Mouse (Mus musculus): ENCODE results near the gene Ptprcap. TPM values are rescaled to one million over a fixed set of nuclear protein-coding genes. Genes with fewer than 3 reads are reported as not detected.

Gene Ptprcap
- total and polyA plus RNA-seq, 3 experiments, result 67.9 to 75.7 TPM; not detected in 1

- TF ChIP-seq ZC3H11A (IDR thresholded peaks at IDR 0.05; ENCODE audit: low read depth, low read length) (no peak), MAFK (IDR thresholded peaks at IDR 0.05; ENCODE audit: borderline replicate concordance, low read depth, low read length) (no peak), HCFC1 (IDR thresholded peaks at IDR 0.05; ENCODE audit: low read depth, low read length) (peak; percentile 79), BHLHE40 (IDR thresholded peaks at IDR 0.05; ENCODE audit: borderline replicate concordance, low read depth, low read length) (peak; percentile 97), GABPA (IDR thresholded peaks at IDR 0.05; ENCODE audit: low read depth, low read length) (no peak), POLR2A (IDR thresholded peaks at IDR 0.05; ENCODE audit: control insufficient read depth in 1 of 2, insufficient read depth in 1 of 2, low read depth in 1 of 2, low read length in 2 of 2, poor library complexity in 1 of 2) (peak; percentile 81 to 97), RCOR1 (IDR thresholded peaks at IDR 0.05; ENCODE audit: low read depth, low read length) (no peak), MEF2A (IDR thresholded peaks at IDR 0.05; ENCODE audit: extremely low read depth, insufficient replicate concordance, low read depth, low read length, poor library complexity, severe bottlenecking) (no peak), RAD21 (IDR thresholded peaks at IDR 0.05; ENCODE audit: low read depth, low read length) (no peak), SIN3A (IDR thresholded peaks at IDR 0.05; ENCODE audit: low read length) (peak; percentile 94)
Measured at GRCm38 (mm10) chr19:4201291-4201909, 48.0 kb downstream of the Ptprcap start, which contains the start of gene Rad9a (continued).

GRCm38 (mm10) chr19:4202149-4202548 is 48.7 kb downstream of the Ptprcap start:
- no peak for DNase-seq (ENCODE audit: low read depth, low spot score)
- H3K4me1 ChIP-seq (ENCODE audit: control insufficient read depth in 1 of 2, insufficient read depth in 2 of 2, low read length in 2 of 2), result peaks cover 6 to 34% of the 10 kb centered on the region in 2 experiments
- H3K27me3 ChIP-seq (ENCODE audit: control insufficient read depth in 1 of 2, insufficient read depth in 2 of 2, low read length in 2 of 2), result no peaks in the 10 kb centered on the region
- H3K79me2 ChIP-seq (ENCODE audit: control insufficient read depth, insufficient read depth, low read length, poor library complexity), result peaks cover 16% of the 10 kb centered on the region
- H3K27ac ChIP-seq (ENCODE audit: control insufficient read depth, low read depth, low read length), result peak overlapping the region; percentile 32; the same call in 1 of the 2 replicates
- peak overlapping the region; percentile 55 to 82 for H3K4me3 ChIP-seq (ENCODE audit: control insufficient read depth in 1 of 2, insufficient read depth in 1 of 2, low read depth in 2 of 2, low read length in 2 of 2)
- H3K9me3 ChIP-seq (replicated peaks; ENCODE audit: insufficient read depth, low read length), result no peaks in the 10 kb centered on the region
- TF ChIP-seq JUND (IDR thresholded peaks at IDR 0.05; ENCODE audit: low read depth, low read length) (no peak), POLR2A (IDR thresholded peaks at IDR 0.05; ENCODE audit: control insufficient read depth in 1 of 2, insufficient read depth in 1 of 2, low read depth in 1 of 2, low read length in 2 of 2, poor library complexity in 1 of 2) (0 out of 4 replicates have a peak, but pooled peaks of 1 of the 2 experiments have one; percentile 5)
- peaks cover 0 to 22% of the 10 kb centered on the region in 2 experiments; a peak in 2 of 4 replicates for H3K36me3 ChIP-seq (ENCODE audit: control insufficient read depth in 1 of 2, insufficient read depth in 2 of 2, low read length in 2 of 2)
- H3K9ac ChIP-seq (ENCODE audit: control insufficient read depth, low read depth, low read length, poor library complexity, severe bottlenecking), result peak overlapping the region; percentile 70

- H3K27me3 ChIP-seq (ENCODE audit: control insufficient read depth in 1 of 2, insufficient read depth in 2 of 2, low read length in 2 of 2), result no peaks in the 10 kb centered on the region
Measured at GRCm38 (mm10) chr19:4203148-4203547, 49.7 kb downstream of the Ptprcap start.

More at GRCm38 (mm10) chr19:4203148-4203547, 49.7 kb downstream of the Ptprcap start:
- H3K36me3 ChIP-seq (ENCODE audit: control insufficient read depth in 1 of 2, insufficient read depth in 2 of 2, low read length in 2 of 2), result peaks cover 0 to 22% of the 10 kb centered on the region in 2 experiments; a peak in 2 of 4 replicates
- H3K4me1 ChIP-seq (ENCODE audit: control insufficient read depth in 1 of 2, insufficient read depth in 2 of 2, low read length in 2 of 2), result peaks cover 6 to 34% of the 10 kb centered on the region in 2 experiments
- peak overlapping the region; percentile 58 for H3K9ac ChIP-seq (ENCODE audit: control insufficient read depth, low read depth, low read length, poor library complexity, severe bottlenecking)
- peak overlapping the region; percentile 38 to 41 for H3K4me3 ChIP-seq (ENCODE audit: control insufficient read depth in 1 of 2, insufficient read depth in 1 of 2, low read depth in 2 of 2, low read length in 2 of 2)
- DNase-seq (ENCODE audit: low read depth, low spot score), result peak; percentile 67
- no peak for TF ChIP-seq KAT2A (conservative IDR thresholded peaks at IDR 0.05; ENCODE audit: low read depth, low read length)
- peak in 2 of 3 experiments; percentile 10 to 42; a peak in 2 of 6 replicates for TF ChIP-seq CTCF (IDR thresholded peaks at IDR 0.05 in 2 of 3, conservative IDR thresholded peaks at IDR 0.05 in 1 of 3; ENCODE audit: control insufficient read depth in 1 of 3, insufficient read depth in 1 of 3, low read depth in 2 of 3, low read length in 3 of 3, poor library complexity in 1 of 3, severe bottlenecking in 1 of 3)
- TF ChIP-seq TBP (IDR thresholded peaks at IDR 0.05; ENCODE audit: low read depth, low read length), result peak; percentile 94
- 0 out of 2 replicates have a peak, but pooled peaks have one; percentile 56 for TF ChIP-seq MYC (IDR thresholded peaks at IDR 0.05; ENCODE audit: low read depth, low read length)
- 0 out of 2 replicates have a peak, but pooled peaks have one; percentile 19 for TF ChIP-seq HCFC1 (IDR thresholded peaks at IDR 0.05; ENCODE audit: low read depth, low read length)
- TF ChIP-seq RAD21 (IDR thresholded peaks at IDR 0.05; ENCODE audit: low read depth, low read length), result peak; percentile 41
- no peak for TF ChIP-seq MYB (IDR thresholded peaks at IDR 0.05; ENCODE audit: low read depth, low read length)
- peak; percentile 27; the same call in 1 of the 2 replicates for TF ChIP-seq ZC3H11A (IDR thresholded peaks at IDR 0.05; ENCODE audit: low read depth, low read length)
- peak overlapping the region; percentile 74 for H3K27ac ChIP-seq (ENCODE audit: control insufficient read depth, low read depth, low read length)
- peaks cover 16% of the 10 kb centered on the region for H3K79me2 ChIP-seq (ENCODE audit: control insufficient read depth, insufficient read depth, low read length, poor library complexity)
- no peaks in the 10 kb centered on the region for H3K9me3 ChIP-seq (replicated peaks; ENCODE audit: insufficient read depth, low read length)

All from MEL (cell line).